Mouse (Mus musculus) intestine, embryonic 14.5 days (tissue): ENCODE data around the gene Fbxw4. TPM values are rescaled to one million over a fixed set of nuclear protein-coding genes. Genes with fewer than 3 reads are reported as not detected.

Experiments
- ATAC-seq: fragments of 200-750 bp; cut with Nextera tagmentation; replicated peaks from 2 replicates; pipeline ENCODE4 v1.8.0; 2017; ENCODE audit warnings: low read depth, moderate number of reproducible peaks, moderate TSS enrichment, moderate library complexity; ENCODE audit not compliant: low FRiP score, low TSS enrichment
- DNase-seq: peaks from one replicate; pipeline ENCODE4 v3.0.0-alpha.2; 2018; ENCODE audit warnings: low spot score
- H3K27ac ChIP-seq: fragments of 300-500 bp; sonication (generic); 2 replicates; pipeline ENCODE4 v1.5.1; 2014; ENCODE audit warnings: low read depth, mild to moderate bottlenecking, control low read depth
- H3K27me3 ChIP-seq: fragments of 300-500 bp; sonication (generic); replicated peaks from 2 replicates; pipeline ENCODE4 v1.6.1; 2014; ENCODE audit warnings: low read length, control low read depth; ENCODE audit not compliant: control insufficient read depth, insufficient read depth
- H3K36me3 ChIP-seq: fragments of 300-500 bp; sonication (generic); 2 replicates; pipeline ENCODE4 v1.6.1; 2014; ENCODE audit warnings: low read length, control low read depth; ENCODE audit not compliant: control insufficient read depth, insufficient read depth
- H3K4me1 ChIP-seq: fragments of 300-500 bp; sonication (generic); replicated peaks from 2 replicates; pipeline ENCODE4 v1.6.1; 2014; ENCODE audit warnings: low read length, control low read depth, mixed read lengths; ENCODE audit not compliant: control insufficient read depth, insufficient read depth
- H3K4me2 ChIP-seq: fragments of 300-500 bp; sonication (generic); 2 replicates; pipeline ENCODE4 v1.6.1; 2014; ENCODE audit warnings: low read length
- H3K4me3 ChIP-seq: fragments of 300-500 bp; sonication (generic); 2 replicates; pipeline ENCODE4 v1.5.1; 2014; ENCODE audit warnings: low read depth, low read length, control low read depth, mixed read lengths
- H3K9ac ChIP-seq: fragments of 300-500 bp; sonication (generic); 2 replicates; pipeline ENCODE4 v1.6.1; 2014; ENCODE audit warnings: mild to moderate bottlenecking, low read length
- H3K9me3 ChIP-seq: fragments of 300-500 bp; sonication (generic); 2 replicates; pipeline ENCODE4 v1.6.1; 2016; ENCODE audit warnings: low read length, control low read depth; ENCODE audit not compliant: control insufficient read depth
- WGBS: fragments of 180-500 bp; shearing (Covaris S2); extraction: QIAGEN DNeasy Blood & Tissue Kit; methylation state at CpG from one replicate; pipeline ENCODE4 v1.1.7; 2014; 5-methylcytosine and 5-hydroxymethylcytosine counted together
- polyA plus RNA-seq: library from polyadenylated mRNA; unstranded; fragments of >200 nt; fragmentation: Nextera tagmentation; extraction: Ambion mirVana; gene quantifications from 2 replicates; pipeline ENCODE4 v1.2.1, GENCODE M21; 2014

Gene Fbxw4
- polyA plus RNA-seq, 1 experiment from 2014 or later, result 5.2 TPM

GRCm38 (mm10) chr19:45660503-45660790 is 335 bp upstream of the Fbxw4 start:
- H3K9me3 ChIP-seq, result no peaks in the 10 kb centered on the region
- H3K9ac ChIP-seq, result peak overlapping the region; percentile 98
- H3K36me3 ChIP-seq, result no peaks in the 10 kb centered on the region
- 19% methylated on average over 18 of the region's 18 CpGs for WGBS
- no peaks in the 10 kb centered on the region for H3K27me3 ChIP-seq
- ATAC-seq (no peak), DNase-seq (no peak)
- peak overlapping the region; percentile 95 for H3K27ac ChIP-seq
- H3K4me3 ChIP-seq, result peak overlapping the region; percentile 68
- H3K4me2 ChIP-seq, result peak overlapping the region; percentile 79
- peaks cover 22% of the 10 kb centered on the region for H3K4me1 ChIP-seq

DNA sequence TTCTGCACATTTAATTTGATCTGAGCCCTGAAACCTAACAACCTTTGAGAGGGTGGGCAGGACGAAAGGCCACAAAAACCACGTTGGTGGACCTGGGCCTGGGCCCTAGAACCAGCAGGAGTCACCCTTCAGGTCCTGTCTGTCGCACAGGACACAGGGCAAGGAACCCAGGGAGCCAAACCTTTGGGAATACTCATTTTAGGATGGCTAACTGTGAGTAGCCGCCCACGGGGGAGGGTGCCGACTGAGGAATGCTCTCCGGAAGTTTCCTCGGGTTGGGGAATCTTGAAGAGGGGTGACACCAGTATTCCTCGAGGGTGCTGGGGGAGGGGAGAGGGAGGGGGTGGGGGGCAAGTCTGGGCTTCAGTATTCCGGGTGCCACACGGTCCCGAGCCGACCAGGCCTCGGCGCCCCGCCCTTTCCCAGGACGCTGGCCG is 793 bp downstream of the Fbxw4 start:
- peak overlapping the region; percentile 79 for H3K4me2 ChIP-seq
- WGBS, result under 1% methylated on average over 16 of the region's 18 CpGs
- DNase-seq, result peak; percentile 82
- peaks cover 22% of the 10 kb centered on the region for H3K4me1 ChIP-seq
- no peak for ATAC-seq
- no peaks in the 10 kb centered on the region for H3K27me3 ChIP-seq
- no peaks in the 10 kb centered on the region for H3K36me3 ChIP-seq
- H3K27ac ChIP-seq, result peak overlapping the region; percentile 95
- peak overlapping the region; percentile 98 for H3K9ac ChIP-seq
- peak overlapping the region; percentile 68 for H3K4me3 ChIP-seq
- H3K9me3 ChIP-seq, result no peaks in the 10 kb centered on the region

GRCm38 (mm10) chr19:45658556-45659268 is 1.4 kb downstream of the Fbxw4 start:
- DNase-seq (no peak), ATAC-seq (no peak)
- Histone ChIP-seq H3K4me2 (peak overlapping the region; percentile 79), H3K27me3 (no peaks in the 10 kb centered on the region), H3K9me3 (no peaks in the 10 kb centered on the region), H3K4me1 (peaks cover 22% of the 10 kb centered on the region), H3K9ac (peak overlapping the region; percentile 98), H3K27ac (peak overlapping the region; percentile 95; the same call in 1 of the 2 replicates), H3K36me3 (no peaks in the 10 kb centered on the region), H3K4me3 (peak overlapping the region; percentile 68)
- 65% methylated on average over 10 of the region's 10 CpGs for WGBS

- Histone ChIP-seq H3K27ac (no peak overlapping the region), H3K27me3 (no peaks in the 10 kb centered on the region), H3K4me2 (no peak overlapping the region), H3K4me1 (peaks cover 26% of the 10 kb centered on the region), H3K9me3 (no peaks in the 10 kb centered on the region), H3K36me3 (no peaks in the 10 kb centered on the region), H3K4me3 (no peak overlapping the region), H3K9ac (no peak overlapping the region)
- DNase-seq (no peak), ATAC-seq (no peak)
- 90% methylated on average over 1 of the region's 1 CpGs for WGBS
Observed at GRCm38 (mm10) chr19:45657828-45658227, 2.3 kb downstream of the Fbxw4 start.

DNA sequence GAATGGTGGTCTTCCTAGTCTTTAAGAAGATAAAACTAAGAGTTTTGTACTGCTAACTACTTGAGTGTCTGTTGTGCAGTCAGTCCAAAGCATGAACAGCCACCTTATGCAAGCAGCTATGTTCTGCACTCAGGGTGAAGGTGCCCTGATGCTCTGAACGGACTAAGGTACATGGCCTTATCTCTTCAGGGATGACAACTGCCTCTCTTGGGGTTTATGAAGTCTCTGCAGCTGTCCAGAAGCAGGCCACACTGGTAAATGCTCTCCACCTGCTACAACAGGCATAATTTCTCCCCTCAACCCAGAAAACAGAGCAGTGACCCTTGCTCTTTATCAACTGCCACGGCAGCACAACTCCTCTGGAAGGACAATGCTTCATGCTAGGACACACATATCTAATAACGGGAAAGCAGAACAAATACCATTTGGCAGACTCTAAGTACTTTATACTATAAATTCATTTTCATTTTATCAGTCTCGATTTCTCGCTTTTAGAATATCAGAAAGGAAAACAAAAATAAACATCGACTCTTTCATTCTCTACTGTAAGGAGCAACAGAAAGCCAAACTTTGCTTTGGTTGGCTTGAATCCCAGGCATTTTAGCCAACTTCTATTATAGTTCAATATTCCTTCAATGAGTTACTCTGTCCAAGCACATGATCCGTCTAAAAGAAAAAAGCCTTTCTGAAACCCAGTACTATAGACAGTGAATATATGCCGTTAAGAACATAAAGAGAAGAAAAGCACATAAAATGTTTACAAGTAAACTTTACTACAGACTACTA is 3.1 kb downstream of the Fbxw4 start:
- H3K27me3 ChIP-seq, result no peaks in the 10 kb centered on the region
- no peak overlapping the region for H3K4me3 ChIP-seq
- H3K9ac ChIP-seq, result no peak overlapping the region
- ATAC-seq (no peak), DNase-seq (no peak)
- peaks cover 32% of the 10 kb centered on the region for H3K4me1 ChIP-seq
- no peak overlapping the region for H3K27ac ChIP-seq
- WGBS, result 63% methylated on average over 8 of the region's 8 CpGs
- H3K4me2 ChIP-seq, result no peak overlapping the region
- H3K9me3 ChIP-seq, result no peaks in the 10 kb centered on the region
- H3K36me3 ChIP-seq, result no peaks in the 10 kb centered on the region

DNA sequence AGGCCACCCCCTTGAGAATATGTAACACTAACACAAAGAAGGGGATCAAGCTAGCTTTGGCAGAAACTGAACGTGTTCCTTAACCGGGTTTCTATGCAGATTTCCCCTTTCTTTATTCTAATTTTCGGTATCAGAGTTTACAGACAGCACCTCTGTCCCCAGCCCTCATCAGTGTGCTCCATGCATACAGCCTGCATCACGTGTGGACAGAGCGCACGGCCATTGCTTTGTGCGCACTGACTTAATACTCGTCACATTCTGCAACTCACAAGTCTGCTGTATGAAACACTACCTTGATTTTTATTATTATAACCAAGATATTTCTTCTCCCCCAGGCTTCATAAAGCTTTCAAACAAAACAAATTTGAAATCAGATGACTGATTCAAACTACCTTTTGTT is 4.2 kb downstream of the Fbxw4 start:
- no peak overlapping the region for H3K4me3 ChIP-seq
- no peak overlapping the region for H3K9ac ChIP-seq
- peaks cover 30% of the 10 kb centered on the region for H3K4me1 ChIP-seq
- H3K27me3 ChIP-seq, result no peaks in the 10 kb centered on the region
- no peaks in the 10 kb centered on the region for H3K9me3 ChIP-seq
- WGBS, result 70% methylated on average over 8 of the region's 8 CpGs
- H3K36me3 ChIP-seq, result no peaks in the 10 kb centered on the region
- ATAC-seq (no peak), DNase-seq (no peak)
- no peak overlapping the region for H3K27ac ChIP-seq
- no peak overlapping the region for H3K4me2 ChIP-seq

GRCm38 (mm10) chr19:45653986-45654385 is 6.1 kb downstream of the Fbxw4 start:
- ATAC-seq, result no peak
- no peak overlapping the region for H3K4me3 ChIP-seq
- no peak overlapping the region for H3K9ac ChIP-seq
- 85% methylated on average over 6 of the region's 6 CpGs for WGBS
- H3K27me3 ChIP-seq, result no peaks in the 10 kb centered on the region
- no peaks in the 10 kb centered on the region for H3K36me3 ChIP-seq
- no peak for DNase-seq
- no peak overlapping the region for H3K27ac ChIP-seq
- peaks cover 23% of the 10 kb centered on the region for H3K4me1 ChIP-seq
- H3K4me2 ChIP-seq, result no peak overlapping the region
- no peaks in the 10 kb centered on the region for H3K9me3 ChIP-seq

GRCm38 (mm10) chr19:45652286-45652988 is 7.7 kb downstream of the Fbxw4 start:
- Histone ChIP-seq H3K9me3 (no peaks in the 10 kb centered on the region), H3K4me1 (peaks cover 16% of the 10 kb centered on the region), H3K9ac (no peak overlapping the region), H3K4me2 (no peak overlapping the region), H3K27me3 (no peaks in the 10 kb centered on the region), H3K36me3 (no peaks in the 10 kb centered on the region), H3K4me3 (no peak overlapping the region), H3K27ac (peak overlapping the region; percentile 17; the same call in 1 of the 2 replicates)
- DNase-seq, result no peak
- no peak for ATAC-seq
- 55% methylated on average over 15 of the region's 15 CpGs for WGBS
